Mouse (Mus musculus): Measurements from ENCODE around the gene Fgfr2. TPM values are rescaled to one million over a fixed set of nuclear protein-coding genes. Genes with fewer than 3 reads are reported as not detected.

Gene Fgfr2
- polyA plus RNA-seq, 1 experiment from 2014 or later, result 67.0 TPM

GRCm38 (mm10) chr7:132786522-132786921 lies 336.6 kb downstream of the Fgfr2 start:
- Histone ChIP-seq H3K36me3 (no peaks in the 10 kb centered on the region), H3K27ac (peak overlapping the region; percentile 66), H3K27me3 (replicated peaks) (no peaks in the 10 kb centered on the region), H3K4me2 (replicated peaks) (no peak overlapping the region), H3K9me3 (no peaks in the 10 kb centered on the region), H3K4me3 (replicated peaks) (no peak overlapping the region), H3K4me1 (replicated peaks) (peaks cover 47% of the 10 kb centered on the region), H3K9ac (no peak overlapping the region)
- ATAC-seq, result peak; percentile 14; the same call in 1 of the 2 replicates
- 30% methylated on average over 4 of the region's 4 CpGs for WGBS

GRCm38 (mm10) chr7:132786011-132786410 lies 337.1 kb downstream of the Fgfr2 start:
- WGBS, result 25% methylated on average over 7 of the region's 7 CpGs
- Histone ChIP-seq H3K27ac (peak overlapping the region; percentile 66; the same call in 1 of the 2 replicates), H3K27me3 (replicated peaks) (no peaks in the 10 kb centered on the region)

GRCm38 (mm10) chr7:132784101-132784500 lies 339.0 kb downstream of the Fgfr2 start:
- Histone ChIP-seq H3K4me1 (replicated peaks) (peaks cover 51% of the 10 kb centered on the region), H3K36me3 (no peaks in the 10 kb centered on the region), H3K4me3 (replicated peaks) (no peak overlapping the region), H3K9me3 (no peaks in the 10 kb centered on the region), H3K4me2 (replicated peaks) (no peak overlapping the region), H3K27ac (no peak overlapping the region), H3K27me3 (replicated peaks) (no peaks in the 10 kb centered on the region), H3K9ac (no peak overlapping the region)
- WGBS, result 79% methylated on average over 5 of the region's 5 CpGs
- no peak for ATAC-seq

More at GRCm38 (mm10) chr7:132786011-132786410, 337.1 kb downstream of the Fgfr2 start:
- Histone ChIP-seq H3K36me3 (no peaks in the 10 kb centered on the region), H3K4me2 (replicated peaks) (no peak overlapping the region), H3K9me3 (no peaks in the 10 kb centered on the region), H3K4me1 (replicated peaks) (peaks cover 52% of the 10 kb centered on the region), H3K4me3 (replicated peaks) (no peak overlapping the region), H3K9ac (no peak overlapping the region)
- ATAC-seq, result peak; percentile 19

GRCm38 (mm10) chr7:132781850-132782249 lies 341.3 kb downstream of the Fgfr2 start:
- H3K36me3 ChIP-seq, result 0 out of 2 replicates have a peak, but pooled peaks cover 3% of the 10 kb centered on the region
- 56% methylated on average over 6 of the region's 6 CpGs for WGBS
- H3K9me3 ChIP-seq, result no peaks in the 10 kb centered on the region
- H3K4me1 ChIP-seq (replicated peaks), result peaks cover 40% of the 10 kb centered on the region
- H3K4me3 ChIP-seq (replicated peaks), result no peak overlapping the region
- no peak overlapping the region for H3K27ac ChIP-seq
- H3K27me3 ChIP-seq (replicated peaks), result no peaks in the 10 kb centered on the region
- no peak for ATAC-seq
- H3K9ac ChIP-seq, result no peak overlapping the region
- no peak overlapping the region for H3K4me2 ChIP-seq (replicated peaks)

- Histone ChIP-seq H3K9me3 (no peaks in the 10 kb centered on the region), H3K9ac (no peak overlapping the region), H3K27ac (no peak overlapping the region), H3K27me3 (replicated peaks) (no peaks in the 10 kb centered on the region), H3K4me3 (replicated peaks) (no peak overlapping the region), H3K4me2 (replicated peaks) (no peak overlapping the region), H3K4me1 (replicated peaks) (peaks cover 34% of the 10 kb centered on the region), H3K36me3 (0 out of 2 replicates have a peak, but pooled peaks cover 3% of the 10 kb centered on the region)
- 34% methylated on average over 7 of the region's 7 CpGs for WGBS
- no peak for ATAC-seq
These were observed 341.9 kb downstream of the Fgfr2 start for GRCm38 (mm10) chr7:132781130-132781814.

GRCm38 (mm10) chr7:132780611-132781010 lies 342.5 kb downstream of the Fgfr2 start:
- Histone ChIP-seq H3K27ac (peak overlapping the region; percentile 33; the same call in 1 of the 2 replicates), H3K9ac (no peak overlapping the region), H3K4me3 (replicated peaks) (no peak overlapping the region), H3K27me3 (replicated peaks) (no peaks in the 10 kb centered on the region), H3K4me1 (replicated peaks) (peaks cover 28% of the 10 kb centered on the region), H3K9me3 (no peaks in the 10 kb centered on the region), H3K4me2 (replicated peaks) (no peak overlapping the region), H3K36me3 (0 out of 2 replicates have a peak, but pooled peaks cover 3% of the 10 kb centered on the region)
- ATAC-seq, result peak; percentile 21; the same call in 1 of the 2 replicates
- WGBS, result 42% methylated on average over 4 of the region's 4 CpGs

- Histone ChIP-seq H3K4me1 (replicated peaks) (peaks cover 22% of the 10 kb centered on the region), H3K36me3 (peaks cover 7% of the 10 kb centered on the region), H3K27ac (no peak overlapping the region), H3K9ac (no peak overlapping the region), H3K4me3 (replicated peaks) (no peak overlapping the region), H3K27me3 (replicated peaks) (no peaks in the 10 kb centered on the region), H3K4me2 (replicated peaks) (no peak overlapping the region), H3K9me3 (no peaks in the 10 kb centered on the region)
- ATAC-seq, result peak; percentile 32; the same call in 1 of the 2 replicates
- 82% methylated on average over 13 of the region's 13 CpGs for WGBS
These were observed 344.5 kb downstream of the Fgfr2 start for GRCm38 (mm10) chr7:132778630-132779029.

- 79% methylated on average over 1 of the region's 1 CpGs for WGBS
- peak; percentile 41; the same call in 1 of the 2 replicates for ATAC-seq
- H3K4me3 ChIP-seq (replicated peaks), result no peak overlapping the region
- no peak overlapping the region for H3K4me2 ChIP-seq (replicated peaks)
- no peak overlapping the region for H3K9ac ChIP-seq
- H3K27ac ChIP-seq, result no peak overlapping the region
- H3K4me1 ChIP-seq (replicated peaks), result peaks cover 22% of the 10 kb centered on the region
- no peaks in the 10 kb centered on the region for H3K9me3 ChIP-seq
- H3K27me3 ChIP-seq (replicated peaks), result no peaks in the 10 kb centered on the region
- peaks cover 7% of the 10 kb centered on the region for H3K36me3 ChIP-seq
These were observed 345.3 kb downstream of the Fgfr2 start for GRCm38 (mm10) chr7:132777728-132778453.

GRCm38 (mm10) chr7:132777117-132777516 lies 346.0 kb downstream of the Fgfr2 start:
- Histone ChIP-seq H3K4me1 (replicated peaks) (peaks cover 22% of the 10 kb centered on the region), H3K4me3 (replicated peaks) (no peak overlapping the region), H3K27me3 (replicated peaks) (no peaks in the 10 kb centered on the region), H3K4me2 (replicated peaks) (no peak overlapping the region), H3K27ac (no peak overlapping the region), H3K36me3 (peaks cover 7% of the 10 kb centered on the region), H3K9ac (no peak overlapping the region), H3K9me3 (no peaks in the 10 kb centered on the region)
- 87% methylated on average over 7 of the region's 7 CpGs for WGBS
- ATAC-seq, result no peak

GRCm38 (mm10) chr7:132776338-132777111 lies 346.6 kb downstream of the Fgfr2 start:
- Histone ChIP-seq H3K9me3 (no peaks in the 10 kb centered on the region), H3K4me1 (replicated peaks) (peaks cover 17% of the 10 kb centered on the region), H3K27ac (no peak overlapping the region), H3K27me3 (replicated peaks) (no peaks in the 10 kb centered on the region), H3K4me2 (replicated peaks) (no peak overlapping the region), H3K9ac (no peak overlapping the region), H3K36me3 (peaks cover 7% of the 10 kb centered on the region), H3K4me3 (replicated peaks) (no peak overlapping the region)
- 81% methylated on average over 7 of the region's 7 CpGs for WGBS
- ATAC-seq, result peak; percentile 68

- H3K4me2 ChIP-seq (replicated peaks), result no peak overlapping the region
- H3K27ac ChIP-seq, result no peak overlapping the region
- ATAC-seq, result no peak
- H3K9me3 ChIP-seq, result no peaks in the 10 kb centered on the region
- WGBS, result 92% methylated on average over 10 of the region's 10 CpGs
- H3K36me3 ChIP-seq, result peaks cover 7% of the 10 kb centered on the region
- no peak overlapping the region for H3K9ac ChIP-seq
- H3K4me3 ChIP-seq (replicated peaks), result no peak overlapping the region
- H3K27me3 ChIP-seq (replicated peaks), result no peaks in the 10 kb centered on the region
- peaks cover 11% of the 10 kb centered on the region for H3K4me1 ChIP-seq (replicated peaks)
These were observed 347.2 kb downstream of the Fgfr2 start for GRCm38 (mm10) chr7:132775922-132776321.

GRCm38 (mm10) chr7:132775333-132775732 lies 347.8 kb downstream of the Fgfr2 start:
- 81% methylated on average over 5 of the region's 5 CpGs for WGBS
- no peak for ATAC-seq

More at GRCm38 (mm10) chr7:132775333-132775732, 347.8 kb downstream of the Fgfr2 start:
- H3K36me3 ChIP-seq, result peaks cover 7% of the 10 kb centered on the region
- H3K4me2 ChIP-seq (replicated peaks), result no peak overlapping the region
- H3K9ac ChIP-seq, result no peak overlapping the region
- no peaks in the 10 kb centered on the region for H3K9me3 ChIP-seq
- H3K27ac ChIP-seq, result no peak overlapping the region
- no peak overlapping the region for H3K4me3 ChIP-seq (replicated peaks)
- peaks cover 5% of the 10 kb centered on the region for H3K4me1 ChIP-seq (replicated peaks)
- H3K27me3 ChIP-seq (replicated peaks), result no peaks in the 10 kb centered on the region
